Mouse (Mus musculus) forebrain, embryonic 10.5 days (tissue): Measurements from ENCODE around the gene Srpk1. TPM values are rescaled to one million over a fixed set of nuclear protein-coding genes. Genes with fewer than 3 reads are reported as not detected.
"Not testable (repeated sequence)": the region's sequence is repeated elsewhere in the genome, so short reads cannot be mapped to it uniquely, and the experiment has no call there.

ENCODE experiments used
- DNase-seq: peaks from one replicate; pipeline ENCODE4 v3.0.0-alpha.2; 2017; ENCODE audit warnings: low spot score; ENCODE audit errors: extremely low spot score
- H3K27ac ChIP-seq: fragments of 300-500 bp; sonication (generic); 2 replicates; pipeline ENCODE4 v1.5.1; 2016; ENCODE audit warnings: mild to moderate bottlenecking
- H3K27me3 ChIP-seq: fragments of 300-500 bp; sonication (generic); 2 replicates; pipeline ENCODE4 v1.6.1; 2016; ENCODE audit warnings: mild to moderate bottlenecking; ENCODE audit not compliant: poor library complexity, severe bottlenecking
- H3K36me3 ChIP-seq: fragments of 300-500 bp; sonication (generic); replicated peaks from 2 replicates; pipeline ENCODE4 v1.6.1; 2016; ENCODE audit warnings: mild to moderate bottlenecking, moderate library complexity
- H3K4me1 ChIP-seq: fragments of 300-500 bp; sonication (generic); 2 replicates; pipeline ENCODE4 v1.6.1; 2016
- H3K4me3 ChIP-seq: fragments of 300-500 bp; sonication (generic); 2 replicates; pipeline ENCODE4 v1.5.1; 2016; ENCODE audit warnings: mild to moderate bottlenecking, moderate library complexity
- H3K9me3 ChIP-seq: fragments of 300-500 bp; sonication (generic); 2 replicates; pipeline ENCODE4 v1.6.1; 2016; ENCODE audit warnings: mild to moderate bottlenecking, moderate library complexity
- whole genome bisulfite sequencing: fragments of 180-500 bp; shearing (Covaris S2); methylation state at CpG from one replicate; pipeline ENCODE4 v1.1.7; 2016; 5-methylcytosine and 5-hydroxymethylcytosine counted together
- polyA plus RNA-seq: library from polyadenylated mRNA; unstranded; fragments of >200 nt; fragmentation: Nextera tagmentation; extraction: Ambion mirVana; gene quantifications from 2 replicates; pipeline ENCODE4 v1.2.1, GENCODE M21; 2016

The Srpk1 gene
- polyA plus RNA-seq, 1 experiment from 2014 or later: 128 TPM

- Histone ChIP-seq H3K36me3 (no peaks in the 10 kb centered on the region), H3K4me1 (peaks cover 14% of the 10 kb centered on the region), H3K27me3 (peaks cover 5% of the 10 kb centered on the region; the same call in 1 of the 2 replicates), H3K27ac (no peak overlapping the region), H3K9me3 (no peaks in the 10 kb centered on the region), H3K4me3 (no peak overlapping the region)
- DNase-seq: no peak
- 87% methylated on average over 3 of the region's 3 CpGs for whole genome bisulfite sequencing
Observed at GRCm38 (mm10) chr17:28571868-28572267, 50.6 kb downstream of the Srpk1 start.

GRCm38 (mm10) chr17:28567541-28567940 is 55.0 kb downstream of the Srpk1 start:
- no peaks in the 10 kb centered on the region for H3K9me3 ChIP-seq
- H3K4me3 ChIP-seq: no peak overlapping the region
- H3K36me3 ChIP-seq: no peaks in the 10 kb centered on the region
- H3K4me1 ChIP-seq: peaks cover 3% of the 10 kb centered on the region; the same call in 1 of the 2 replicates
- 33% methylated on average over 3 of the region's 3 CpGs for WGBS
- H3K27me3 ChIP-seq: no peaks in the 10 kb centered on the region
- no peak overlapping the region for H3K27ac ChIP-seq
- no peak for DNase-seq

GRCm38 (mm10) chr17:28565181-28565580 is 57.3 kb downstream of the Srpk1 start:
- H3K36me3 ChIP-seq: no peaks in the 10 kb centered on the region
- H3K27me3 ChIP-seq: no peaks in the 10 kb centered on the region
- H3K9me3 ChIP-seq: no peaks in the 10 kb centered on the region
- H3K4me1 ChIP-seq: peaks cover 14% of the 10 kb centered on the region
- DNase-seq: no peak
- H3K4me3 ChIP-seq: no peak overlapping the region
- no peak overlapping the region for H3K27ac ChIP-seq

- Histone ChIP-seq H3K36me3 (no peaks in the 10 kb centered on the region), H3K27me3 (no peaks in the 10 kb centered on the region), H3K27ac (no peak overlapping the region; the same call in 1 of the 2 replicates), H3K9me3 (no peaks in the 10 kb centered on the region), H3K4me3 (no peak overlapping the region), H3K4me1 (peaks cover 16% of the 10 kb centered on the region)
- 65% methylated on average over 7 of the region's 7 CpGs for WGBS
- no peak for DNase-seq
Observed at GRCm38 (mm10) chr17:28561613-28562012, 60.9 kb downstream of the Srpk1 start.

DNA sequence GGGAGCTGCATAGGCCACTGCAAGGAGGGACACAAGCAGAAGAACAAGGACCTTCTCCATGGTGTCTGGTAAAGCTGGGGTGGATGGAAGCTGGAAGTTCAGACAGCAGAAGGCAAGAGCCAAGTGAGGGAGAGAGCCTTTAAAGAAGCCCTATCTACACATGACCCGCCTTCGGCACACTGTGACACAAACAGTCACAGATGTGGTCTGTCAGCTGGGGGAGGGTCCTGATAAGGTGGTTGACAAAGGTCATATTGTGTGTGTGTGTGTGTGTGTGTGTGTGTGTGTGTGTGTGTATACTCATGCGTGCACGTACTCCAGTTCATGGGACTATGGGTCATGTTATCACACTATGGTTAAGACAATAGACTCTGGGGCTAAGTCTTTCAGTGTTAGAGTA is 61.9 kb downstream of the Srpk1 start, which contains the start of gene Clps:
Gene Clps (minus strand): TSS at position 169 of the 400 bp plus-strand sequence.
- Histone ChIP-seq H3K27ac (no peak within 1 kb of the TSS; the same call in 1 of the 2 replicates), H3K27me3 (no peaks in the 10 kb centered on the region), H3K36me3 (no peaks in the 10 kb centered on the region), H3K4me3 (no peak within 1 kb of the TSS), H3K9me3 (no peaks in the 10 kb centered on the region), H3K4me1 (peaks cover 26% of the 10 kb centered on the region)
- no peak for DNase-seq
- WGBS: 88% methylated on average over 4 of the region's 4 CpGs

GRCm38 (mm10) chr17:28557772-28558171 is 64.7 kb downstream of the Srpk1 start:
- DNase-seq: no peak
- H3K27me3 ChIP-seq: no peaks in the 10 kb centered on the region
- H3K27ac ChIP-seq: no peak overlapping the region
- no peaks in the 10 kb centered on the region for H3K9me3 ChIP-seq
- no peak overlapping the region for H3K4me3 ChIP-seq
- H3K36me3 ChIP-seq: no peaks in the 10 kb centered on the region
- peaks cover 46% of the 10 kb centered on the region for H3K4me1 ChIP-seq
- WGBS: 79% methylated on average over 6 of the region's 6 CpGs

DNA sequence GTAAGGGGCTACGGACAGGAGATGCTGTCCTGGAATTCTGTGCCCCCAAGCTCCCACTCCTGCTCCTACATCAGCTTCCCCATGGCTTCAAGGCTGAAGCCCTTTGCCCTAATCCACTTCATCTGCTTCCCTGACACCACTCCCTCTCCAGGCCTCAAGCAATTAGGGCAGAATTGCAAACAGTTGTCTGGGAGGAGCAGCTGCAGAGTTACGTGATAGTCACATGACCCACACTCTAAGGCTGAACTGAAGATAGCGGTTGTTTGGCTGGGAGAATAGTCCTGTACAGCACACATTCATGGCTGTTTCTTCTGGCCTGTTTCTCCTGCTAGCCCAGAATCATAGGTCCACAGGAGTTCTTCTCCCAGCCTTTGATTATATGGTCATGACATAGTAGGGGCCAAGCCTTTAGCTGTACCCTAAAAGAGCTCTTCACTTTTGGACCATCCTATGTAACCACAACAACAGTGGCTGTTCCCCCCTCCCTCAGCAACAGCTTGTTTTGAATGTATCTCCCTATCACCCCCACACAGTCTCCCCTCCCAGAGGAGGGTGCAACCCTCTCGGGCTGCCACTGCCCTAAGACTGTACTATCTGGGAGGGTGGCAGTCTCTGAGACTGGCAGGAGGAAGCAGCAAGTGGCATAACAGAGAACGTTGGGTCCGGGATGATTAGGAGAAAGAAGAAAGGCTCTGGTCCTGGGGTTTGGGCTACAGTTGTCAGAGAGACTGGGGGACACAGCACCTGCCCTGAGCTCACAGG is 65.7 kb downstream of the Srpk1 start:
- H3K27ac ChIP-seq: peak overlapping the region; percentile 16; the same call in 1 of the 2 replicates
- DNase-seq: no peak
- H3K4me1 ChIP-seq: peaks cover 45% of the 10 kb centered on the region
- H3K27me3 ChIP-seq: no peaks in the 10 kb centered on the region
- H3K4me3 ChIP-seq: no peak overlapping the region
- 65% methylated on average over 6 of the region's 6 CpGs for WGBS
- H3K36me3 ChIP-seq: no peaks in the 10 kb centered on the region
- H3K9me3 ChIP-seq: no peaks in the 10 kb centered on the region

DNA sequence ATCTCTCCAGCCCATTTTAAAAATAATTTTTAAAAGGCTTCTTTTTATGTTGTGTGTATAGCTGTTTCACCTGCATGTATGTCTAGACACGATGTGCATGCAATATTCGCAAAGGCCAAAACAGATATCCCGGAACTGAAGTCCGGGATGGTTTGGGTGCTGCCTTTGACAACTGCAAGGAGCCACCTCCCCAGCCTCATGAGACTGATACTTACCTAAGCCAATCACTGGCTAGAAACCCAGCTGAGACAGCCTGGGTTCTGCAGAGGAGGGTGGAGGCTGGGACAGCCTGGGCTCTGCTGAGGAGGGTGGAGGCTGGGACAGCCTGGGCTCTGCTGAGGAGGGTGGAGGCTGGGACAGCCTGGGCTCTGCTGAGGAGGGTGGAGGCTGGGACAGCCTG is 68.5 kb downstream of the Srpk1 start:
- not testable (repeated sequence) for H3K9me3 ChIP-seq, H3K27me3 ChIP-seq, DNase-seq, H3K4me3 ChIP-seq, H3K36me3 ChIP-seq
- WGBS: 89% methylated on average over 4 of the region's 4 CpGs
- Histone ChIP-seq H3K4me1 (peaks cover 42% of the 10 kb centered on the region), H3K27ac (0 out of 2 replicates have a peak overlapping the region, but pooled peaks have one; percentile 44)

- Histone ChIP-seq H3K4me1 (peaks cover 42% of the 10 kb centered on the region), H3K27me3 (no peaks in the 10 kb centered on the region), H3K27ac (no peak overlapping the region), H3K4me3 (no peak overlapping the region), H3K9me3 (no peaks in the 10 kb centered on the region), H3K36me3 (no peaks in the 10 kb centered on the region)
- 8% methylated on average over 14 of the region's 14 CpGs for WGBS
- peak; percentile 71 for DNase-seq
Observed at GRCm38 (mm10) chr17:28553040-28553793, 69.3 kb downstream of the Srpk1 start.

DNA sequence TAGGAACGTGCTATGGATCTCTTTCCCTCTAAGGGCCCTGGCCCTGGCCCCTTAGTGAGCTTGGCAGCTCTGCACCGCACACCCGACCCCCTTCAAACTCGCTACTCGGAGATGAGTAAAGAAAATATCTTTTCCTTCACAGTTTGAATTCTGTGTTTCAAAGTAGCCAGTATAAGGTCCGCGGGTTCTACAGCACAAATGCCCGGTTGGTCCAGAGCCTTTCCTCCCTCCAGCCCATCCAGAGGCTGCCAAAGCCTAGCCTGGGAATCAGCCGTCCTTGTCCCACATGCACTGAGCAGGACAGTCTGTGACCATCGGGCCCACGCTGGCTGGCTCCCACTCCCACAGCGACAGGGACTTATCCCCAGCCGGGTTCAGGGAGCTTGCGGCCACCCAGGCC is 73.4 kb downstream of the Srpk1 start, which contains the start of gene Clpsl2:
Gene Clpsl2 (plus strand): TSS at position 301 of the 400 bp plus-strand sequence.
- Histone ChIP-seq H3K36me3 (no peaks in the 10 kb centered on the region), H3K27me3 (no peaks in the 10 kb centered on the region), H3K27ac (no peak within 1 kb of the TSS), H3K9me3 (no peaks in the 10 kb centered on the region), H3K4me3 (no peak within 1 kb of the TSS), H3K4me1 (peaks cover 21% of the 10 kb centered on the region)
- 75% methylated on average over 14 of the region's 14 CpGs for WGBS
- no peak for DNase-seq

- DNase-seq: no peak
- Histone ChIP-seq H3K4me1 (peaks cover 15% of the 10 kb centered on the region), H3K27me3 (no peaks in the 10 kb centered on the region), H3K36me3 (no peaks in the 10 kb centered on the region), H3K4me3 (no peak overlapping the region), H3K27ac (no peak overlapping the region), H3K9me3 (no peaks in the 10 kb centered on the region)
- WGBS: 71% methylated on average over 11 of the region's 11 CpGs
Observed at GRCm38 (mm10) chr17:28548550-28548949, 74.0 kb downstream of the Srpk1 start.

- 0 out of 2 replicates have a peak, but pooled peaks cover 3% of the 10 kb centered on the region for H3K4me1 ChIP-seq
- 97% methylated on average over 1 of the region's 1 CpGs for WGBS
- no peak overlapping the region for H3K27ac ChIP-seq
- DNase-seq: no peak
- H3K36me3 ChIP-seq: no peaks in the 10 kb centered on the region
- no peaks in the 10 kb centered on the region for H3K27me3 ChIP-seq
- H3K9me3 ChIP-seq: peaks cover 2% of the 10 kb centered on the region
- H3K4me3 ChIP-seq: no peak overlapping the region
Observed at GRCm38 (mm10) chr17:28546925-28547324, 75.6 kb downstream of the Srpk1 start.

DNA sequence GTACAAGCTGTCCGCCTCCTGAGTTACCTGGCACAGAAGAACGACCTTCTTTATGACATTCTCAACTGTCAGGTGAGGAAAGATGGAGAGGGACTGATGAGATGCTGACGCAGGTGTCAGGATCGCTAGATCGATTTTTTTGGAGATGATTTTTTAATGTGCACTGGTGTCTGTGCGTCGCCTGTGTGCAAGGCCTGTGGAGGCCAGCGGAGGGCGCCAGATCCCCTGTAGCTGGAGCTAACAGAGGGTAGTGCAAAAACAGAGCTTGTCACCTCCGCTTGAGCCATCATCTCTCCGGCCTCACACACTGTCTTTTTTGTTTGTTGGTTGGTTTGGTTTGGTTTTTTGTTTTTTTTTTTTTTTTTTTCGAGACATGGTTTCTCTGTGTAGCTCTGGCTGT is 84.6 kb downstream of the Srpk1 start:
- no peak for DNase-seq
- 48% methylated on average over 12 of the region's 12 CpGs for WGBS
- H3K4me1 ChIP-seq: no peaks in the 10 kb centered on the region
- peaks cover 5% of the 10 kb centered on the region; the same call in 1 of the 2 replicates for H3K27me3 ChIP-seq
- H3K9me3 ChIP-seq: peaks cover 30% of the 10 kb centered on the region
- H3K36me3 ChIP-seq: no peaks in the 10 kb centered on the region
- no peak overlapping the region for H3K4me3 ChIP-seq
- H3K27ac ChIP-seq: no peak overlapping the region
